Mouse (Mus musculus) heart, postnatal 10 days (tissue): ENCODE data around the gene Gm6040. TPM values are rescaled to one million over a fixed set of nuclear protein-coding genes. Genes with fewer than 3 reads are reported as not detected.

Source experiments
- DNase-seq, 2 experiments: peaks; one replicate each; pipeline ENCODE4 v3.0.0; 2021
- intact Hi-C: fragments of 180-260 bp; cut with DNase I; formaldehyde crosslinking; loops from one replicate; pipeline ENCODE4 v1.15.1; 2025
- total RNA-seq, 2 experiments: library from RNA; stranded (reverse); gene quantifications; 2 replicates each; pipeline ENCODE4 v1.2.3; 2021

The Gm6040 gene
- total RNA-seq, result not detected

DNA sequence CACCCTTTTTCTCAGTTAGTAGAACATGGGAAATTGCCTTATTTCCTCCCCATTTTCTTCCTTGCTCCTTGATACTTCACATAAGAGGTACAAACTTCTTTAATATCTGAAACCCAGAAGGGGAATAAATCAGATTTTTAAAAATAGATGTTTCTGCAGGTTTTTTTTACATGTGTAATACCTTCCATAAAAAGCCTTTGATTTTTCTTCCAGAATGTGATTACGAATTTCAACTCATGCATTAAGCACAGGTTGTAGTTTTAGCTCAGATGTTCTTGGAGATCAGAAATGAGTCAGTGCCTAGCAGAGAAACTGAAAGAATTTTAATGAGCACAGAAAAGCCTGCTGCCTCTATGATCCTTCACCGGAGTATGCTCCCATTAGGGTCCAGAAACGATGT, at the start of gene Gm6040:
Gene Gm6040 (minus strand): TSS at position 101 of the 400 bp plus-strand sequence.
- intact Hi-C loops, result no loop called here
- DNase-seq, result no peak

DNA sequence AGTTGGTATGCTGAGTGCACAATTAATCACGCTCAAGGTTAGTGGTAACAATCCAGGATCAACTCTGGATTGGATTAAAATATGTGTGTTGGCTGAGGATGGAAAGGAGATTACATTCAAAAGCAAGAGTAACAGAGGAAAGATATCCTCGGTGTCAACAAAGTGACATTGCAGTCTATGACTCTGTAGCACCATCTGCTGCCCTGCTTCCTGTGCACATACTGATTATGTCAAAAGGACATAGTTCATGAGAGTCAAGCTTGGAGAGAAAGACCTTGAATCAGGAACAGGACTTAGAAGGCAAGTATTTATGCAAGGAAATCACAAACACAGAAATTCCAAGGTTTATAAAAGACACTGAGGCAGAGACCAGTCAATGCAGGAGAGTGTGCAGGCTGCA, 42.7 kb upstream of the Gm6040 start:
- intact Hi-C loops, result no loop called here
- no peak for DNase-seq

DNA sequence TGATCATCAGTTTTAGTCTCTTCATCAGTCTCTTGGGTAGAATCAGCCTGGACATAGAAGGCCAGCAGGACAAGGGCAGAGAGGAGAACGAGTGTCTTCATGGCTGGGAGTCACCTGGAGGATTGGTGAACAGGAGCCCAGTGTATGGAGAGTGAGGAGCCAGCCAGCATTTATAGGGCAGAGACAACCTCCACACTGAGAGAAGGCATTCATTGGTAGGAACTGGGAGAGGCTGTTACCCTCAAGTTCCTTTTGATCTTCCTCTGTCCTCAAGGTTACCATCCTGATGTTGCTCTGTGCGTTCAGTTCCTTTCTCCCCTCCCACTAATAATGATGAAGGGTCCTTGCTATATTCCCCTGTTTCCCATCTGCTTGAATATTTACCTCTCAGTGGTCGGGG, 22.7 kb upstream of the Gm6040 start, which contains the start of gene AY761185:
Gene AY761185 (minus strand): TSS at position 101 of the 400 bp plus-strand sequence.
- intact Hi-C loops, result loop anchor here (5.0 kb wide), 1 partner anchor 73 kb away; no protein-coding TSS in a partner anchor
- DNase-seq, result no peak

DNA sequence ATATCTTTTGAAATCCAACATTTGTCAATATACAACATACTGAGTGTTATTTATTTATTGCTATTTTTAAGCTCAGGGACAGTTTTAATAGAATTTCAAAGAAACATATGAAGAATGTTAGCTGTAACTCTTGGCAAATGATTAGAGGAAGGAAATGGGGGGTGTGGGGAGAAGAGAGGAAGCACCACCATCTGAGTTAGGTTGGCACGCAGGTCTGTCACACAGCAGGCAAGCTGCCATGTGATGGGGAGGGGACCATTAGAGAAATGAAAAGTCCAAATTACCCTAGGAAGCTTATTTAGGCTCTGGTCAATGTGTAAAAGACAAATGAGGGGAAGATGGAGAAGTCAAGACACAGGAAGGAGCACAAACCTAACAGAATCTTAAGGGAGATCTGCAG, 9.6 kb downstream of the Gm6040 start:
- intact Hi-C loops, result no loop called here
- DNase-seq, result no peak

DNA sequence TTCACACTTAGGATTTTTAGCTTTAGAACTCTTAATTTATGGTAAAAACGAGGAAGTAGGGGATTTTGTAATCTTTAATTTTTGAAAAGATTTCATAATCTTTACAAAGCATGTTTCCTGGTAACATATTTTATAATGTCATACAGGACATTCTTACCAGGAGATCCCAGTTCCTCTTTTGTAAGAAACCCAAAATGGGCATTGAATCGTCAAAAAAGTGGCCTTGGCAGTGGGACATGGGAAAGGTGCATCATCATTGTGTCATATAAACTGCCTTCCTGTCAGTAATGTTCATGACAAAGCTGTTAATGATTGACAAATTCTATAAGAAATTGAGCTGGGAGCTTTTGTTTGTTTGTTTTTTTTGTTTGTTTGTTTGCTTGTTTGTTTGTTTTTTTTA, 13.6 kb downstream of the Gm6040 start:
- intact Hi-C loops, result no loop called here
- no peak for DNase-seq

DNA sequence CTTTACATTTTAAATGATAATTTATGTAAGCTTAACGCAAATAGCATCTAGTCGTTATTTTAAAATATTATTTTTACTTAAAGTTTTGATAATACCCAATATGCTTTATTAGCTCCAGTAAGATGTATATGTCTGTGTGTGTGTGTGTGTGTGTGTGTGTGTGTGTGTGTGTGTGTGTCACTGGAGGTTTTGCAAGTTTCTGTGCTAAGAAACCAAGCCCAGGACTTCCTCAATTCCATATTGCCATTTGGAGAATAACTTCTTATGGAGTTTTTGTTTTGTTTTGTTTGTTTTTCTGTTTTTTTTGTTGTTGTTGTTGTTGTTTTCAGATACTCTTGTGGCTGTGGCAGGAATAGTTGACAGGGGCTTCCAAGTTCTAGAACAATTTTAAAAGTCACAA, 14.8 kb downstream of the Gm6040 start:
- DNase-seq, result no peak
- intact Hi-C loops, result no loop called here

DNA sequence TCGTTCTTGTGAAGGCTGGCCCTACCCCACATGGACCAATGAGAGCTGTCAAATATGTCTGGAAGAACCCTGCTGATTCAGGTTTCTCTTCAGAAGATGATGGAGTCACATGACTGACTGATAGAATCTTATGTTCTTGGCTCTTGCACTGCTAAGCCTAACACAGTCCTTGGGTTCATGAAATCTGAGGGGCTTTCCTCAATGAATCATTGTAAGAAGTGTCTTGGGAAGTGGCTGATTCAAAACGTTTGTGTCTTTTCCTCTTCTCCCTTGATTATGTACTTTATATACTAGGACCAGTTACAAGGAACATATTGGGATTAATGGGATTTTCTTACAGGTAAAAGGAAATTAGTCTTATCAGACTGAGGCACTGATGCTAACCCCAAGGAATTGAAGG, 19.3 kb downstream of the Gm6040 start, which contains the start of gene Gm15056:
Gene Gm15056 (minus strand): TSS at position 101 of the 400 bp plus-strand sequence.
- intact Hi-C loops, result no loop called here
- no peak for DNase-seq

DNA sequence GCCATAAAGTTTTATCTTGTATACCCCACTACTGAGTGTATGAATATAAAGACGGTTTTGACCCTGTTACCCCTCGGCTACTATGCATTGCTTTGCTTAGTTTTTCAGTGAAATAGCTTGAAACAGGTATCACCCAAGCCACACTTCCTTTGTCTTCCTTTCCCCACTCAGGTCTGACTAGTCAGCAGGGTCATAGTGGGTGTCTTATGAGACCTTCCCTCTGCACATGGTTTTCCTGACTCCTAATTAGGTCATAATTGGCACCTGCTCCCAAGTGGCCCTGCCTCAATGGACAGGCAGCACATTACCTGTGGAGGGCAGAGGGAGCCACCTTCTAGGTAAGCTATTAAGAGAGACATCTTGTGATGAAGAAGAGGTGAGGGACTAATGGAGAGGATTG, 29.5 kb downstream of the Gm6040 start, which contains the start of gene Defb33:
Gene Defb33 (plus strand): TSS at position 301 of the 400 bp plus-strand sequence.
- no peak for DNase-seq
- intact Hi-C loops, result no loop called here

DNA sequence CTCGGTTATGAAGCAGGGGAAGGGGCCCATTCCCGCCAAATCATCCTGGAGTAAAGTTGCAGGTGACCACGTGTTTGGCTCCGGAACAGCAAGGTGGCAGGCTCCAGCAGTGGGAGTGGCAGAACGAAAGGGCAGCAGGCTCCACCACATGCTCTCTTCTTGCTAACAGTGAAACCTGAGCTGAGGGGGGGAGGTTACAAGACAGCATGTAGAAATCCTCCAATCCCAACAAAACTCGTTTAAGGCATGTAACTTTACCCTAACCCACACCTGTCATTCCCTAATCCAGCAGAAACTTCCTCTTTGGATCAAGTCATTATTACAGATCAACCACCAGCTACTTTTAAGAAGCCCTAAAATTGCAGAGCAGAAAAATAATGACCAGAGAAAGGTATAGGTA, 47.3 kb downstream of the Gm6040 start:
- intact Hi-C loops, result loop anchor here (10.0 kb wide), 1 partner anchor 1530 kb away; no protein-coding TSS in a partner anchor
- DNase-seq, result no peak

Other genes with a start within 250 kb of the Gm6040 start
- gene Defb33, start 29.4 kb downstream of the Gm6040 start, total RNA-seq, result not detected
- gene Gm15056, start 19.4 kb downstream of the Gm6040 start, total RNA-seq, result not detected
- not detected for gene AY761185, start 22.6 kb upstream of the Gm6040 start, total RNA-seq
- gene Defa21, start 103.5 kb upstream of the Gm6040 start, total RNA-seq, result not detected
- not detected for gene Defa23, start 133.0 kb upstream of the Gm6040 start, total RNA-seq
- gene Defa35, start 143.0 kb upstream of the Gm6040 start, total RNA-seq, result not detected
- not detected for gene Defa25, start 162.4 kb upstream of the Gm6040 start, total RNA-seq
- gene Gm14851, start 174.0 kb upstream of the Gm6040 start, total RNA-seq, result not detected
- gene Defa30, start 212.6 kb upstream of the Gm6040 start, total RNA-seq, result not detected
- gene Defa22, start 240.2 kb upstream of the Gm6040 start, total RNA-seq, result not detected